Mouse (Mus musculus) limb, embryonic 14.5 days (tissue): ENCODE data around the gene Serbp1. TPM values are rescaled to one million over a fixed set of nuclear protein-coding genes. Genes with fewer than 3 reads are reported as not detected.

Experiments
- ATAC-seq: fragments of 200-750 bp; cut with Nextera tagmentation; 2 replicates; pipeline ENCODE4 v1.8.0; 2017; ENCODE audit warnings: low read depth, moderate number of reproducible peaks, moderate TSS enrichment; ENCODE audit not compliant: low FRiP score
- DNase-seq: peaks from one replicate; pipeline ENCODE4 v3.0.0-alpha.2; 2015; ENCODE audit warnings: low spot score
- H3K27ac ChIP-seq: fragments of 300-500 bp; sonication (generic); replicated peaks from 2 replicates; pipeline ENCODE4 v1.5.1; 2014; ENCODE audit warnings: low read depth, mild to moderate bottlenecking, low read length, moderate library complexity, mixed read lengths
- H3K27me3 ChIP-seq: fragments of 300-500 bp; sonication (generic); 2 replicates; pipeline ENCODE4 v1.6.1; 2014; ENCODE audit warnings: low read length, mixed read lengths; ENCODE audit not compliant: control insufficient read depth, insufficient read depth
- H3K36me3 ChIP-seq: fragments of 300-500 bp; sonication (generic); 2 replicates; pipeline ENCODE4 v1.6.1; 2014; ENCODE audit warnings: mild to moderate bottlenecking, low read length, moderate library complexity, mixed read lengths; ENCODE audit not compliant: control insufficient read depth, insufficient read depth
- H3K4me1 ChIP-seq: fragments of 300-500 bp; sonication (generic); 2 replicates; pipeline ENCODE4 v1.6.1; 2014; ENCODE audit warnings: antibody characterized with exemption, low read length, mixed read lengths; ENCODE audit not compliant: control insufficient read depth, insufficient read depth
- H3K4me2 ChIP-seq: fragments of 300-500 bp; sonication (generic); replicated peaks from 2 replicates; pipeline ENCODE4 v1.6.1; 2014; ENCODE audit warnings: low read depth, mild to moderate bottlenecking, low read length, moderate library complexity; ENCODE audit not compliant: severe bottlenecking
- H3K4me3 ChIP-seq: fragments of 300-500 bp; sonication (generic); replicated peaks from 2 replicates; pipeline ENCODE4 v1.5.1; 2014; ENCODE audit warnings: low read length
- H3K9ac ChIP-seq: fragments of 300-500 bp; sonication (generic); 2 replicates; pipeline ENCODE4 v1.6.1; 2014; ENCODE audit warnings: mild to moderate bottlenecking, low read depth, low read length, moderate library complexity; ENCODE audit not compliant: severe bottlenecking
- H3K9me3 ChIP-seq: fragments of 300-500 bp; sonication (generic); 2 replicates; pipeline ENCODE4 v1.6.1; 2016; ENCODE audit warnings: low read length; ENCODE audit not compliant: control insufficient read depth
- POLR2A ChIP-seq: fragments of 200-500 bp; IDR thresholded peaks from 2 replicates; pipeline ENCODE4 v1.8.0; 2012; ENCODE audit warnings: inconsistent platforms, mild to moderate bottlenecking, moderate library complexity, borderline replicate concordance; ENCODE audit not compliant: insufficient read depth, insufficient read length; ENCODE audit errors: extremely low read depth
- WGBS: fragments of 180-500 bp; shearing (Covaris S2); extraction: QIAGEN DNeasy Blood & Tissue Kit; methylation state at CpG from one replicate; pipeline ENCODE4 v1.1.7; 2014; 5-methylcytosine and 5-hydroxymethylcytosine counted together
- polyA plus RNA-seq, 2 experiments: library from polyadenylated mRNA; depleted of rRNA in 1 of 2; stranded (reverse) in 1 of 2; unstranded in 1 of 2; fragments of >200 nt; fragmentation: Nextera tagmentation in 1 of 2; extraction: Ambion mirVana in 1 of 2; gene quantifications; 2 replicates each; pipeline versions ENCODE4 v1.2.1 to v1.2.3; 2012 to 2014

Serbp1 gene
- 200 and 465 TPM in 2 replicates for polyA plus RNA-seq (2012; rRNA removed)
- polyA plus RNA-seq (2014; fragmentation: Nextera tagmentation; extraction: Ambion mirVana), result 481 and 482 TPM in 2 replicates

- WGBS, result 27% methylated on average over 12 of the region's 12 CpGs
- no peak within 1 kb of the TSS for H3K27ac ChIP-seq
- no peaks in the 10 kb centered on the region for H3K9me3 ChIP-seq
- no peak within 1 kb of the TSS for H3K9ac ChIP-seq
- H3K4me1 ChIP-seq, result no peaks in the 10 kb centered on the region
- no peak for DNase-seq
- no peaks in the 10 kb centered on the region for H3K36me3 ChIP-seq
- no peaks in the 10 kb centered on the region for H3K27me3 ChIP-seq
- no peak within 1 kb of the TSS for H3K4me3 ChIP-seq
- no peak within 1 kb of the TSS for H3K4me2 ChIP-seq
- TF ChIP-seq POLR2A, result no peak
- no peak for ATAC-seq
Observed at GRCm38 (mm10) chr6:67237977-67238376, at the start of gene Serbp1. TSS of gene Serbp1 (plus strand) at chr6:67238176.

GRCm38 (mm10) chr6:67193591-67193990, 44.4 kb upstream of the Serbp1 start:
- DNase-seq (no peak), ATAC-seq (no peak)
- 86% methylated on average over 2 of the region's 2 CpGs for WGBS
- Histone ChIP-seq H3K9me3 (no peaks in the 10 kb centered on the region), H3K4me1 (peaks cover 4% of the 10 kb centered on the region; the same call in 1 of the 2 replicates), H3K4me3 (no peak overlapping the region), H3K27me3 (no peaks in the 10 kb centered on the region), H3K9ac (no peak overlapping the region), H3K27ac (no peak overlapping the region), H3K4me2 (no peak overlapping the region), H3K36me3 (no peaks in the 10 kb centered on the region)
- TF ChIP-seq POLR2A, result no peak

GRCm38 (mm10) chr6:67194606-67195005, 43.4 kb upstream of the Serbp1 start:
- no peak overlapping the region for H3K27ac ChIP-seq
- no peaks in the 10 kb centered on the region for H3K27me3 ChIP-seq
- H3K36me3 ChIP-seq, result no peaks in the 10 kb centered on the region
- TF ChIP-seq POLR2A, result no peak
- H3K9ac ChIP-seq, result no peak overlapping the region
- ATAC-seq, result no peak
- no peaks in the 10 kb centered on the region for H3K9me3 ChIP-seq
- peaks cover 4% of the 10 kb centered on the region; the same call in 1 of the 2 replicates for H3K4me1 ChIP-seq
- no peak overlapping the region for H3K4me3 ChIP-seq
- no peak overlapping the region for H3K4me2 ChIP-seq
- WGBS, result 78% methylated on average over 6 of the region's 6 CpGs
- DNase-seq, result no peak

- Histone ChIP-seq H3K4me3 (no peak overlapping the region), H3K36me3 (no peaks in the 10 kb centered on the region), H3K4me2 (no peak overlapping the region), H3K27ac (no peak overlapping the region), H3K9ac (no peak overlapping the region), H3K4me1 (peaks cover 4% of the 10 kb centered on the region; the same call in 1 of the 2 replicates), H3K27me3 (no peaks in the 10 kb centered on the region), H3K9me3 (no peaks in the 10 kb centered on the region)
- ATAC-seq (peak; percentile 72), DNase-seq (peak; percentile 54)
- WGBS, result 4% methylated on average over 7 of the region's 7 CpGs
- no peak for TF ChIP-seq POLR2A
Observed at GRCm38 (mm10) chr6:67195148-67195611, 42.8 kb upstream of the Serbp1 start.

- Histone ChIP-seq H3K4me1 (peaks cover 4% of the 10 kb centered on the region; the same call in 1 of the 2 replicates), H3K9me3 (no peaks in the 10 kb centered on the region), H3K27me3 (no peaks in the 10 kb centered on the region), H3K36me3 (no peaks in the 10 kb centered on the region), H3K27ac (no peak overlapping the region), H3K4me3 (no peak overlapping the region), H3K9ac (no peak overlapping the region), H3K4me2 (no peak overlapping the region)
- ATAC-seq (no peak), DNase-seq (no peak)
- TF ChIP-seq POLR2A, result no peak
- WGBS, result 75% methylated on average over 6 of the region's 6 CpGs
Observed at GRCm38 (mm10) chr6:67196821-67197220, 41.2 kb upstream of the Serbp1 start.
